Mouse (Mus musculus) small intestine, adult 2 months (tissue): ENCODE data around the gene Gata3.

ENCODE experiments used
- CTCF ChIP-seq: fragments of 200-500 bp; IDR thresholded peaks from 2 replicates; pipeline ENCODE4 v1.5.1; 2012; ENCODE audit warnings: low read depth, mild to moderate bottlenecking, control low read depth, inconsistent platforms, low read length, moderate library complexity, mixed read lengths; ENCODE audit not compliant: insufficient replicate concordance, insufficient read length; ENCODE audit errors: extremely low read depth
- POLR2A ChIP-seq: fragments of 200-500 bp; IDR thresholded peaks from 2 replicates; pipeline ENCODE4 v1.6.1; 2012; ENCODE audit warnings: low read depth, mild to moderate bottlenecking, control low read depth, inconsistent platforms, low read length, moderate library complexity

- no peak for TF ChIP-seq POLR2A
- TF ChIP-seq CTCF: no peak
Observed at GRCm38 (mm10) chr2:9875676-9876357, 14.0 kb downstream of the Gata3 start.
